Mouse (Mus musculus) thymus, postnatal 4 days (tissue): ENCODE results near the gene Slco1c1.

Experiments used
- DNase-seq: peaks from one replicate; pipeline ENCODE4 v3.0.0; 2021

Slco1c1 gene

GRCm38 (mm10) chr6:141523747-141524640, at the start of gene Slco1c1:
Slco1c1 (plus strand) TSS chr6:141524368.
- DNase-seq, result no peak

DNA sequence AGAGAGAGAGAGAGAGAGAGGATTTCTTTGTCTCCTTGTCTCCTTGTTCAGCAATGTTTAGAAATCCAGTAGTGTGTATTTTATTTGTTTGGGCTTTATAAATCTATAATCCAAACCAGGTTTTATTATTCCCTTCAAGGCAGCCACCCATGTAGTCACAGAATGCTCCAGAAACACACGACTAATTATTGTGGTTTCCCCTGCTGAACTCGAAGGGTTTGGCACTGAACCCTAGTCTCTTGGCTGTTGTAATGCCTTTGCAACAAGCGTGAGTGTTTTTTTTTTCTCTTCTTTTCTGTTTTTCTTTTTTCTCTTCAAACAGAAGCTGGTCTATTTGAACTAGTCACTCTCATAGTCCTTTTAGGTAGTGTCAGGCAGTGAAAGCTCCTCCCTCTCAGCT, 49.5 kb upstream of the Slco1c1 start:
- DNase-seq, result no peak

DNA sequence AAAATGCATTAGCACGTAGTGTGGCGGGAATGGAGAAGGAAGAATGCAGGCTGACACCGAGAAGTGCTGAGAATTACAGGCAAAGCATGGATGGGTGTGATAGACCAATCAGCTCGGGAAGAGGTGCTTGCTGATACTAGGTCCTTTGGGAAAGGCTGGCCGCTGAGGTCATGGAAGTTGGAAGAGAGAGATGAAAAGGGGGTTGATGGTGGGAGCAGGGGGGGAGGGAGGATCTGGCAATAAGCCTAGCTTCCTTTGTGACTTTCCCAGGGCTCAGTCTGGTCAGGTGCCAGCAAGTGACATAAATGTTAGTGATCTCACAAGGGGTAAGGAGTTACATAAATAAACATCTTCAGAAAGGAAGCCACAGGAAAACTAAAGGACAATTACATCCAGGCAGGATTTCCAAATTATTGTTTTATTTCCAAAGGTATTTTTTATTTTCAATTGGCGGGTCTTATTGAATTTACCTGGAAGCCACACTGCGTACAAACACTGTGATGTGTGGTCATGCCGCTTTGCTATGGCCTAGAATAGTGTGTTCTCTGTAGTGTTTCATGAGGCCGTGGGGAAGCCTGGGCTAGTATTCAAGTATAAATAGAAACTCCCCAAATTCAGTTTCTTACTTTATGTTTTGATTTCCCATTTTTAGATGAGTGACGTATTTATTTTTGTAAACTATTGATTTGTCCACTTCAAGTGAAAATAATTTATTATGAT, 38.7 kb upstream of the Slco1c1 start:
- no peak for DNase-seq

DNA sequence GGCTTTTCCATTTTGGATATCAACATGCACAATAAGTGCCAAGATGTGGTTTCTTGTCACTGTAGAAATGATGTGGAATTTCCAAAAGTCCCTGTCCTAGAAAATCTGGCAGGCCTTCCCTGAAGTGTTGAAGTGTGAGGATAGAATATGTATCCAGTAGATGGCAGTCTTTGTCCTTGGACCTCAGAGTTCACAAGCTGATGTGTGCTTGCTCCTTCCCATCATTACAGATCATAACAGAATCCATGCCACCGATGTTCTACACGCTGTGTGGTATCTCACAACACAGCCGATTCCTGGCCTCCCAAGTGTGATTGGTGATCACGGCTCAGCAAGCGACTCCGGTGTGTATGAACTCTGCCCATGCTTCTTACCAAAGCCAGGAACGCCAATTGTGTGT, 36.9 kb upstream of the Slco1c1 start:
- DNase-seq, result no peak

DNA sequence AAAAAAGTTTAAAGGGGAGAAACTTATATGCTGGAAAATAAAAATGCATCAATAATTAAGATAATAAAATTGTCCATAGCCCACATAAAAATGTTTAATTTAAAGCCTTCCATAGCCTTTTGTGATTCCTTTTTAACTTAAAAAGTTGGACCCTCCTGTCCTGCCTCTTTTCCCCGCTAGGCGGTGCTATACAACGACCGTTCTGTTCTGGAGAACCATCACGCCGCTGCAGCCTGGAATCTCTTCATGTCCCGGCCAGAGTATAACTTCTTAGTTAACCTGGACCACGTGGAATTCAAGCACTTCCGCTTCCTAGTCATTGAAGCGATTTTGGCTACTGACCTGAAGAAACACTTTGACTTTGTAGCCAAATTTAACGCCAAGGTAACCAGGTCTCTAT, 35.5 kb upstream of the Slco1c1 start:
- peak; percentile 64 for DNase-seq

DNA sequence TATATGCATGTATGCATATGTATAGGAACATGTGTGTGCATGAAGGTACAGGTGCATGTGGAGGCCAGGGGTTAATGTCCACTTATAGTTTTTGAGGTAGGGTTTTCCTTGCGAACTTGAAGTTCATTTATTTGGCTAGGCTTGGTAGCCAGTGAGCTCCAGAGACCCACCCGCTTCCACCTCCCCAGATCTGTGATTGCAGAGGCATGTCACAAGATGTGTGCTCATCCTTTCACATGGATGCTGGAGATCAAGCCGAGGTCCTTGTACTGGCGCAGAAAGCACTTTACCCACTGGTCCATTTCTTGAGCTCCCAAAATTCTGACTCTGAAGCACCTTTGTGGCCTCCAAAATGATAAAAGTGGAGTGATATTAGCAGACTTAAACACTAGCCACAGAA, 29.3 kb upstream of the Slco1c1 start:
- no peak for DNase-seq

DNA sequence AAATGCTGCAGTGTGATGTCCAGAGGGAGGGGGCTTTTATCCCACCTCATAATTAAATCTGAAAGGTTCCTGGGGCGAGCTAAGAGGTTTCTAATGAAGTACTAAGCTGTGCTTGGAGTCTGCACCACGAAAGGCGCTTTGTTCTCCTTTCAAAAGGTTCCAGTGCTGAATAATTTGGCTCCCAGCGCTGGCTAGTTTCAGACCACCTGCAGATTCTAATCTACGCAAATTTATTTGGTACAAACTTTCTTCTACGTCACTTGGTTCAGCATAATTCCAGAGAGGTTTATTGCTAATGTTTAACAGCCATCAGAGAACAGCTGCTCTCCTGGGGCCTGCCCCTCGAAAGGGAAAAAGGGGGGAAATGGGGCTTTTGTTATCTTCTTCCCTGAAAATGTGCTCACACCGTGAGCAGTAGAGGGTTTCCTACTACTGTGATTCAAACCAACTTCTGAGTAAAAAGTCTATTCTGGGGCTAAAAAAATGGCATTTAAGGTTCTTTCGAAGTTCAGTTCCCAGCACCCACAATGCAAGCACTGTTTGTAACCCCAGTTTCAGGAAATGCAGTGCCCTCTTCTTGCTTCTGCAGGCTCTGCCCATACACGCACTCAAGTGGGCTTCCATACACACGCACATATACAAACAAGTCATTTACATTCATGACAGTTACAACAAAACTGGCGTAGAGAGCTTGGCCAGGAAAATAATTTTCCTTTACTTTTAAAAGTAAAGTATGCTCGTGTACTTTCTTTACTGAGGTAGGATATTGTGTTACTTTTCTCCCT, 28.3 kb upstream of the Slco1c1 start:
- no peak for DNase-seq

GRCm38 (mm10) chr6:141499511-141499910, 24.7 kb upstream of the Slco1c1 start:
- peak; percentile 12 for DNase-seq

DNA sequence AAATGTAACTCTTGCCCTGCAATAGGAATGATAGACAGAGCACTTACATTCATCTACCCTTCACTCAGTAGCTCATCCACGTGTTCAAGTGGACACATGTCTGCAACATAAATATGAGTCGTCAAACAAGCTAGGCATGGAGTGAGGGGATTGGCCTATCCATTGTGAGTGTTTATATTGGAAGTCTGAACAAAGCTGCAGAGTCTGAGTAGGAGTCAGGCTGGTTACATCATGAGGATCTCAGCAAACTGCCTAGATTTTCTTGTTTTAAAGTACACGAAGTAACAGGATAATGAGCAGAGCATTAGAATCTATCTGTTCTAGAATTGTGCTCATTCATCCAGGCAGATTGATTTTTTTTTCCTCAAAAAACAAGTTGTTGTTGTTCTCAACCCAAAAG, 23.0 kb upstream of the Slco1c1 start:
- no peak for DNase-seq

DNA sequence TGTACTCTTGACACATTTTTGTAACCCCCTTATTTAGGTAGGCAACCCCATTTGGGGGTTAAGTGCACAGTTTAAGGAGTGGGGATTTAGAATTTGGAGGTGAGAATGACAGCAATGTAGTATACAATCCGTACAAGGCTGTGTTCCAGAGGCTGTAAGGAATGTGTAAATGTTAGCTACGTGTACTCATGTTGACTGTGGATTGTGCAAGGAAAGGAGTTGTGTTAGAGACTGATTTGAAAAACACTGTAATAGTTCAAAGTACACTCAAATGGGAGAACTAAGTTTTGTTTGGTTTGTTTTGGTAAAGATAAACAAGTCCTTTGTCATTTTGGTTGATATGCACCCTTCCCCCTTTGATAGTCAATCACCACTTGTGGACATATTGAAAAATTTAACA, 1.6 kb upstream of the Slco1c1 start:
- no peak for DNase-seq

DNA sequence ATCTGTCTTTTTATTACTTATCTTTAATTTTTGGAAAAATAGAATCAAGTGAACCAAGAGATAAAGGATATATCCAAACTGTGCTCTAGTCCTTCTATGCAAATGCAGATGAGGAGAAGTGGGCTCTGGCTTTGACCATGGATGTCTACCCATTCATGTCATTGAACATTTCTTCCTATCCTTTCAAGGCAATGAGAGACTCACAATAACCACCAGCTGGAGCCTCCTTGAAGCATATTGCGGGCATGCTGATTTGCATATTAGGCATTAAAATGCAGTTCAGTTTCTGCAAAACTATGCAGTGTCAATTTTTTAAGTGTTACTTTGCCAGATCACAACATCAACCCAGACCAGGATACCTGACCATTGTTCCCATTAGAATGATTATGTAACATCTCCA, 1.6 kb downstream of the Slco1c1 start:
- DNase-seq, result no peak

DNA sequence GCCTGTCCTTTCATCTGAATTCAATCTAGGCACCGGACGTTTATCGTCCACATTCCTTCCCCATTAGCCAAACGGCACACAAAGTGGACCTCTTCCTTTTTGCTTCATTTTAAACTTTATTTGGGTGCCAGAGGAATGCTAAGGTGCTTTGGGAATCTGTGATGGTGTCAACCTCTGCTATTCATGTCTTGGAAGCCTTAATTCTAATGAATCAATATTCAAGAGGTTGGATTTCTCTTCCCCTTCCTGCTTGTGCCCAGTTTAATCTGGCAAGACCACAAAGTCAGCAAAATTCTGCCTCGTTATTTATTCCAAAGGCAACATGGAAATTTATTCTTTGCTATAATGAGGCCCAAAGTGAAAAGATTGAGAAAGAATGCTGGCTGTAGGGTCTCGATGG, 6.7 kb downstream of the Slco1c1 start:
- no peak for DNase-seq

DNA sequence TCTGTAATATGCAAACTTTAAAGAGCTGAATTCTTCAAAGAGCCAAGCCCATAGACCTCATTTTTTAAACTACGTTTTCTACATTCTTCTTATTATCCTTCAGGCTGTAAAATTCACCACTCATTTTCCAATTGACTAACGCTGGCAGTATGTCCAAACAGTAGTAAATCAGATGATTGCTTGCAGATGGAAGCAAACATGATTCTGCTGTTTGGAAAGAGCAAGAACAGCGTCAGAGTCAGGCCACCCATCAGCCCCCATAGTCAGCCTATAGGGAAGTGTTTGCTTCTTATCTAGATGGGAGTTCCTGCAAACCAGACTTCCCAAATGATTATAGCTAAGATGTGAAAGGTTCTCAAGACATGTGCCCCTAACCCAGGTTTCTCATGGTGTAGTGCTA, 13.1 kb downstream of the Slco1c1 start:
- DNase-seq, result no peak

GRCm38 (mm10) chr6:141541136-141541535, 17.0 kb downstream of the Slco1c1 start:
- no peak for DNase-seq

GRCm38 (mm10) chr6:141543344-141543743, 19.2 kb downstream of the Slco1c1 start:
- no peak for DNase-seq

DNA sequence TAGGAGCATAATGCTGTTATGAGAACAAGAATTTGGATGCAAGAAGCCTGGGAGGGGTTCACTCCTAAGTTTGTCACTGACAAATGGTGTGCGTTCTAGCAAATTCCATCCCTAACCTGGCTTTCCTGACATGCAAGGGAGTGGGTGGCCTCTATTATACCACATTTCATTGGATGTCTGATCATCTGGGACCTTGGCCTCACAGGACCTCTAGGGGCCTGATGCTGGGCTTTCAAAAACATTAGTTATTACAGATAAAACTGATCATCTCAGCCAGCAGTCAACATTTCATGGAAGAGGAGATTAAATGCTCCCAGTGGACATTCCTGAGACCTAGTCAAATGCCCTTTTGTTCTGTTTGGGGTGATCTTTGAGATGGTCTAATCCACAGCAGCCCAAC, 34.0 kb downstream of the Slco1c1 start:
- DNase-seq, result no peak

DNA sequence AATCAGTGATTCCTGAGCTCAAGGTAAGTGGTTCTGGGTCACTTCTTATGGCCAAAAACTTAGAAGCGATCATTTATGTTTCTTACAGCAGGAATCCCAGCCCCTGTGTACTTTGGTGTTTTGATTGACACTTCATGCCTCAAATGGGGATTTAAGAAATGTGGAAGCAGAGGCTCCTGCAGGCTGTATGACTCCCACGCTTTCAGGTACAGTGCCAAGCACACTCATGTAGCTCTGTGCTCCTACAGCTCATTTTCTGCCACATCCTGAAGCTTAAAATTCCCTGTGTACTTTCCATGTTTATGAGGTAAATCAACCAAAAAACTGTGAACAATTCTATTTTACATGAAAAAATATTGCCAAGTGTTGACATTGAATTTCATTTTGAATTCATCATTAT, 43.2 kb downstream of the Slco1c1 start:
- DNase-seq, result no peak

- no peak for DNase-seq
Measured at GRCm38 (mm10) chr6:141567852-141568558, 43.8 kb downstream of the Slco1c1 start.

DNA sequence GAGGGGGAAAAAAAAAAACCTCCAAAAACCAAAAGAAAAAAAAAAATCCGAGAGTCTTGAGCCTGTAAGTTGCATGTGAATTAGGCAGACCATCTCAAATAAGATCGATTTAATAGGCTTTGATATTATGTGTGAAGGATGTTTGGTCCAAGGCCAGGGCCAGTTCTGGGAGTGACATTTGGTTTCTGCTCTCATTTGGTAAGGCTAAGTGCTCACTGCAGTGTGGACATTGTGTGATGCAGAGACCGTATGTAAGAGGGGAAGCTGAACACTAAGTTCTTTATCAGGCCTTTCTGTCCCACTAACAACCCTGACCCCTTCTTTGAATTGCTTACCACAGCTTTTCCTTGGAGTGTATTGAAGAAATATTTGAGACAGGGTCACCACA, 44.4 kb downstream of the Slco1c1 start:
- no peak for DNase-seq

GRCm38 (mm10) chr6:141576646-141577200, 52.6 kb downstream of the Slco1c1 start:
- DNase-seq, result no peak

DNA sequence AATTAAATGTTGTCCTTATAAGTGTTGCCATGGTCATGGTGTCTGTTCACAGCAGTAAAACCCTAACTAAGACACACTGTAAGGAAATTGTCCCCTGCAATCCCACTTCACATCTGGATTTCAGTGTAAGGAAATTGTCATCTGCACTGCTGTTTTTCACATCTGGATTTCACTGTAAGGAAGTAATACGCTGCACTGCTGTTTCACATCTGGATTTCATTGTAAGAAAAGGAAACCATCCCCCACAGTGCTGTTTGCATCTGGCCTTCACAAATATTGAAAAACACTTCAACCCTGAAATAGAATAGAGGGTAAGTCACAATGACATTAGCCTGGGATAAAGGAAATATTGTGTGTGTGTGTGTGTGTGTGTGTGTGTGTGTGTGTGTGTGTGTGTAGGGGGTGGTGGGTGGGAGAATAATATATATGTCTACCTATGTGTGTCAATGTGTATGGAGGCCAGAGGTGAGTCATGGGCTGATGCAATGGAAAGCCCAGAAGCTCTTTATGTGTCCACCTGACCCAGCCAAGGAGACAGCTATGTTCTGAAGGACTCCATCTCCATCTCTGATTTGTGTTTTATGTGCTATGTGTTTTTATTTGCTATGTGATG, 60.7 kb downstream of the Slco1c1 start:
- no peak for DNase-seq

- no peak for DNase-seq
Measured at GRCm38 (mm10) chr6:141590002-141590401, 65.8 kb downstream of the Slco1c1 start.
